Mouse (Mus musculus) liver, postnatal 0 days (tissue): ENCODE measurements at regions not wholly inside any gene's neighbourhood (a gene's known extent, or its start where the extent isn't known, plus 50 kb on each side); places are given as distances from the start of the nearest gene placed in this dataset.

Source experiments
- ATAC-seq: fragments of 200-750 bp; cut with Nextera tagmentation; 2 replicates; pipeline ENCODE4 v1.8.0; 2017; ENCODE audit warnings: mild to moderate bottlenecking, moderate library complexity
- DNase-seq: peaks from one replicate; pipeline ENCODE4 v3.0.0-alpha.2; 2016
- H3K27ac ChIP-seq: fragments of 300-500 bp; sonication (generic); 2 replicates; pipeline ENCODE4 v1.5.1; 2014; ENCODE audit warnings: antibody characterized with exemption, moderate library complexity, mild to moderate bottlenecking, low read depth
- H3K27me3 ChIP-seq: fragments of 300-500 bp; sonication (generic); 2 replicates; pipeline ENCODE4 v1.6.1; 2014; ENCODE audit warnings: low read length, control low read depth, mixed read lengths; ENCODE audit not compliant: insufficient read depth
- H3K36me3 ChIP-seq: fragments of 300-500 bp; sonication (generic); replicated peaks from 2 replicates; pipeline ENCODE4 v1.6.1; 2014; ENCODE audit warnings: mild to moderate bottlenecking, control low read depth, low read length, moderate library complexity, mixed read lengths; ENCODE audit not compliant: insufficient read depth
- H3K4me1 ChIP-seq: fragments of 300-500 bp; sonication (generic); 2 replicates; pipeline ENCODE4 v1.6.1; 2014; ENCODE audit warnings: antibody characterized with exemption, mild to moderate bottlenecking, control low read depth; ENCODE audit not compliant: insufficient read depth
- H3K4me2 ChIP-seq: fragments of 300-500 bp; sonication (generic); 2 replicates; pipeline ENCODE4 v1.6.1; 2014; ENCODE audit warnings: low read depth, mild to moderate bottlenecking, low read length, moderate library complexity, mixed read lengths
- H3K4me3 ChIP-seq: fragments of 300-500 bp; sonication (generic); 2 replicates; pipeline ENCODE4 v1.5.1; 2014; ENCODE audit warnings: low read depth, low read length
- H3K9ac ChIP-seq: fragments of 300-500 bp; sonication (generic); replicated peaks from 2 replicates; pipeline ENCODE4 v1.6.1; 2014; ENCODE audit warnings: mild to moderate bottlenecking, moderate library complexity
- H3K9me3 ChIP-seq: fragments of 300-500 bp; sonication (generic); 2 replicates; pipeline ENCODE4 v1.6.1; 2016; ENCODE audit warnings: mild to moderate bottlenecking, control low read depth, low read length, mixed read lengths
- CTCF ChIP-seq: sonication (generic); IDR thresholded peaks from 2 replicates; pipeline ENCODE4 v1.5.1; 2016; ENCODE audit warnings: antibody characterized with exemption, low read depth
- EP300 ChIP-seq: IDR thresholded peaks from 2 replicates; pipeline ENCODE4 v1.6.1; 2016; ENCODE audit warnings: antibody characterized with exemption, low read depth, mild to moderate bottlenecking
- WGBS: fragments of 180-500 bp; shearing (Covaris S2); extraction: QIAGEN DNeasy Blood & Tissue Kit; methylation state at CpG from one replicate; pipeline ENCODE4 v1.1.7; 2014; ENCODE audit not compliant: insufficient replicate concordance; 5-methylcytosine and 5-hydroxymethylcytosine counted together

- ATAC-seq (no peak), DNase-seq (no peak)
- H3K4me3 ChIP-seq: no peak overlapping the region
- no peaks in the 10 kb centered on the region for H3K36me3 ChIP-seq
- H3K9me3 ChIP-seq: no peaks in the 10 kb centered on the region
- H3K9ac ChIP-seq: no peak overlapping the region
- 74% methylated on average over 3 of the region's 3 CpGs for WGBS
- no peak overlapping the region for H3K4me2 ChIP-seq
- TF ChIP-seq CTCF (no peak), EP300 (no peak)
- H3K27ac ChIP-seq: no peak overlapping the region
- H3K27me3 ChIP-seq: no peaks in the 10 kb centered on the region
- no peaks in the 10 kb centered on the region for H3K4me1 ChIP-seq
Observed at GRCm38 (mm10) chr3:40118551-40118950, 412.5 kb upstream of the Intu start.

GRCm38 (mm10) chr3:40119462-40119861, 411.6 kb upstream of the Intu start:
- no peaks in the 10 kb centered on the region for H3K4me1 ChIP-seq
- H3K4me3 ChIP-seq: no peak overlapping the region
- no peaks in the 10 kb centered on the region for H3K9me3 ChIP-seq
- WGBS: 57% methylated on average over 1 of the region's 1 CpGs
- no peak for ATAC-seq
- H3K27ac ChIP-seq: no peak overlapping the region
- no peak overlapping the region for H3K9ac ChIP-seq
- H3K4me2 ChIP-seq: no peak overlapping the region
- no peak for DNase-seq
- no peaks in the 10 kb centered on the region for H3K27me3 ChIP-seq
- no peak for TF ChIP-seq CTCF
- no peak for TF ChIP-seq EP300
- H3K36me3 ChIP-seq: no peaks in the 10 kb centered on the region

GRCm38 (mm10) chr3:40120298-40120875, 410.7 kb upstream of the Intu start:
- Histone ChIP-seq H3K27me3 (no peaks in the 10 kb centered on the region), H3K4me1 (no peaks in the 10 kb centered on the region), H3K36me3 (no peaks in the 10 kb centered on the region), H3K9me3 (no peaks in the 10 kb centered on the region), H3K27ac (no peak overlapping the region), H3K4me3 (no peak overlapping the region), H3K4me2 (no peak overlapping the region), H3K9ac (no peak overlapping the region)
- DNase-seq (peak; percentile 20), ATAC-seq (no peak)
- TF ChIP-seq CTCF: peak; percentile 39
- no peak for TF ChIP-seq EP300
- 26% methylated on average over 4 of the region's 4 CpGs for WGBS

- Histone ChIP-seq H3K27me3 (no peaks in the 10 kb centered on the region), H3K27ac (no peak overlapping the region), H3K4me3 (no peak overlapping the region), H3K9me3 (no peaks in the 10 kb centered on the region), H3K4me1 (no peaks in the 10 kb centered on the region), H3K9ac (no peak overlapping the region), H3K36me3 (no peaks in the 10 kb centered on the region), H3K4me2 (no peak overlapping the region)
- ATAC-seq (no peak), DNase-seq (no peak)
- TF ChIP-seq EP300: no peak
- TF ChIP-seq CTCF: no peak
- WGBS: 82% methylated on average over 9 of the region's 9 CpGs
Observed at GRCm38 (mm10) chr3:40123558-40124236, 407.4 kb upstream of the Intu start.

- H3K4me2 ChIP-seq: no peak overlapping the region
- 67% methylated on average over 2 of the region's 2 CpGs for WGBS
- no peaks in the 10 kb centered on the region for H3K27me3 ChIP-seq
- H3K27ac ChIP-seq: no peak overlapping the region
- no peaks in the 10 kb centered on the region for H3K36me3 ChIP-seq
- DNase-seq (no peak), ATAC-seq (no peak)
- H3K9ac ChIP-seq: no peak overlapping the region
- no peak for TF ChIP-seq CTCF
- TF ChIP-seq EP300: no peak
- H3K4me3 ChIP-seq: no peak overlapping the region
- no peaks in the 10 kb centered on the region for H3K9me3 ChIP-seq
- no peaks in the 10 kb centered on the region for H3K4me1 ChIP-seq
Observed at GRCm38 (mm10) chr3:40126903-40127302, 404.2 kb upstream of the Intu start.

- Histone ChIP-seq H3K36me3 (no peaks in the 10 kb centered on the region), H3K27me3 (no peaks in the 10 kb centered on the region), H3K4me2 (no peak overlapping the region), H3K9me3 (no peaks in the 10 kb centered on the region), H3K9ac (no peak overlapping the region), H3K4me1 (no peaks in the 10 kb centered on the region), H3K27ac (no peak overlapping the region), H3K4me3 (no peak overlapping the region)
- TF ChIP-seq CTCF: no peak
- ATAC-seq (no peak), DNase-seq (no peak)
- WGBS: 74% methylated on average over 8 of the region's 8 CpGs
Observed at GRCm38 (mm10) chr3:40130858-40131584, 400.1 kb upstream of the Intu start.
